Mouse (Mus musculus) CH12.LX (cell line): ENCODE results near the gene Trim80. TPM values are rescaled to one million over a fixed set of nuclear protein-coding genes. Genes with fewer than 3 reads are reported as not detected.

Experiments used
- DNase-seq: peaks from one replicate; pipeline ENCODE4 v3.0.0-alpha.2; 2013; ENCODE audit errors: extremely low read depth
- H3K27ac ChIP-seq: 2 replicates; pipeline ENCODE4 v1.5.1; 2012; ENCODE audit warnings: low read depth, mild to moderate bottlenecking, control low read depth, moderate library complexity; ENCODE audit not compliant: insufficient read depth
- H3K27me3 ChIP-seq: replicated peaks from 2 replicates; pipeline ENCODE3; 2012; ENCODE audit warnings: inconsistent platforms
- H3K36me3 ChIP-seq, 2 experiments: replicated peaks in 1 of 2; 2 replicates each; pipeline versions ENCODE3 to v1.6.1; 2012; ENCODE audit warnings: inconsistent platforms in 1 of 2, low read length in 1 of 2, mild to moderate bottlenecking in 1 of 2, mixed read lengths in 1 of 2, moderate library complexity in 1 of 2; ENCODE audit not compliant: control insufficient read depth in 1 of 2, insufficient read depth in 1 of 2
- H3K4me1 ChIP-seq, 2 experiments: 2 replicates each; pipeline ENCODE4 v1.6.1; 2012; ENCODE audit warnings: inconsistent platforms in 1 of 2, moderate library complexity in 1 of 2; ENCODE audit not compliant: insufficient read depth in 2 of 2, control insufficient read depth in 1 of 2
- H3K4me2 ChIP-seq: 2 replicates; pipeline ENCODE4 v1.6.1; 2012; ENCODE audit warnings: low read depth, mild to moderate bottlenecking, control low read depth; ENCODE audit not compliant: poor library complexity, insufficient read depth, severe bottlenecking
- H3K4me3 ChIP-seq, 3 experiments: fragments of 150-350 bp in 1 of 3; sonication (generic) in 1 of 3; replicated peaks in 1 of 3; 2 replicates each; pipeline versions ENCODE3 to v1.5.1; 2011 to 2012; ENCODE audit warnings: low read depth in 2 of 3, low read length in 2 of 3, mild to moderate bottlenecking in 2 of 3, moderate library complexity in 2 of 3, control low read depth in 1 of 3, improper control_type of control experiment in 1 of 3, inconsistent platforms in 1 of 3, mixed read lengths in 1 of 3; ENCODE audit not compliant: poor library complexity in 1 of 3
- H3K79me2 ChIP-seq: replicated peaks from 2 replicates; pipeline ENCODE4 v1.6.1; 2012; ENCODE audit warnings: mild to moderate bottlenecking, moderate library complexity; ENCODE audit not compliant: control insufficient read depth, poor library complexity, insufficient read depth, severe bottlenecking; ENCODE audit errors: extremely low read depth
- H3K9ac ChIP-seq: 2 replicates; pipeline ENCODE4 v1.6.1; 2012; ENCODE audit warnings: low read depth, mild to moderate bottlenecking, control low read depth, moderate library complexity; ENCODE audit not compliant: insufficient read depth
- H3K9me3 ChIP-seq: replicated peaks from 2 replicates; pipeline ENCODE3; 2012; ENCODE audit warnings: low read length, inconsistent platforms, mixed read lengths
- CHD1 ChIP-seq: IDR thresholded peaks from 2 replicates; pipeline ENCODE4 v1.6.1; 2012; ENCODE audit warnings: low read depth, low read length, improper control_type of control experiment, inconsistent platforms
- CTCF ChIP-seq, 2 experiments: IDR thresholded peaks in 1 of 2; conservative IDR thresholded peaks in 1 of 2; 2 replicates each; pipeline ENCODE4 v1.5.1; 2011 to 2012; ENCODE audit warnings: low read depth in 2 of 2, low read length in 2 of 2, improper control_type of control experiment in 1 of 2, inconsistent platforms in 1 of 2, mild to moderate bottlenecking in 1 of 2, moderate library complexity in 1 of 2
- E2F4 ChIP-seq: IDR thresholded peaks from 2 replicates; pipeline ENCODE4 v1.6.1; 2011; ENCODE audit warnings: low read depth, low read length, improper control_type of control experiment; ENCODE audit not compliant: insufficient replicate concordance
- ELF1 ChIP-seq: IDR thresholded peaks from 2 replicates; pipeline ENCODE4 v1.6.1; 2014; ENCODE audit warnings: low read depth, mild to moderate bottlenecking, inconsistent platforms, low read length, improper control_type of control experiment
- EP300 ChIP-seq: IDR thresholded peaks from 2 replicates; pipeline ENCODE4 v1.6.1; 2011; ENCODE audit warnings: low read length, improper control_type of control experiment
- GABPA ChIP-seq: IDR thresholded peaks from 2 replicates; pipeline ENCODE4 v1.6.1; 2012; ENCODE audit warnings: low read depth, low read length, improper control_type of control experiment, inconsistent platforms; ENCODE audit not compliant: insufficient replicate concordance
- HCFC1 ChIP-seq: IDR thresholded peaks from 2 replicates; pipeline ENCODE4 v1.6.1; 2012; ENCODE audit warnings: low read depth, mild to moderate bottlenecking, inconsistent platforms, low read length, improper control_type of control experiment
- IRF4 ChIP-seq: IDR thresholded peaks from 2 replicates; pipeline ENCODE4 v1.6.1; 2014; ENCODE audit warnings: low read depth, mild to moderate bottlenecking, inconsistent platforms, low read length, improper control_type of control experiment
- KAT2A ChIP-seq: IDR thresholded peaks from 2 replicates; pipeline ENCODE4 v1.6.1; 2012; ENCODE audit warnings: low read length, improper control_type of control experiment, inconsistent platforms; ENCODE audit not compliant: insufficient replicate concordance
- MAZ ChIP-seq: IDR thresholded peaks from 2 replicates; pipeline ENCODE4 v1.6.1; 2012; ENCODE audit warnings: low read depth, mild to moderate bottlenecking, inconsistent platforms, low read length, improper control_type of control experiment, moderate library complexity
- MXI1 ChIP-seq: IDR thresholded peaks from 2 replicates; pipeline ENCODE4 v1.6.1; 2011; ENCODE audit warnings: mild to moderate bottlenecking, low read depth, low read length, improper control_type of control experiment
- MYC ChIP-seq: IDR thresholded peaks from 2 replicates; pipeline ENCODE4 v1.6.1; 2011; ENCODE audit warnings: low read depth, mild to moderate bottlenecking, improper control_type of control experiment, low read length
- NRF1 ChIP-seq: IDR thresholded peaks from 2 replicates; pipeline ENCODE4 v1.6.1; 2014; ENCODE audit warnings: low read depth, mild to moderate bottlenecking, inconsistent platforms, low read length, improper control_type of control experiment, moderate library complexity
- POLR2AphosphoS2 ChIP-seq: IDR thresholded peaks from 2 replicates; pipeline ENCODE4 v1.6.1; 2011; ENCODE audit warnings: low read depth, low read length, improper control_type of control experiment
- RAD21 ChIP-seq: IDR thresholded peaks from 2 replicates; pipeline ENCODE4 v1.6.1; 2011; ENCODE audit warnings: low read depth, mild to moderate bottlenecking, low read length, improper control_type of control experiment, moderate library complexity
- RCOR1 ChIP-seq: conservative IDR thresholded peaks from 2 replicates; pipeline ENCODE4 v1.6.1; 2012; ENCODE audit warnings: low read depth, mild to moderate bottlenecking, inconsistent platforms, low read length, improper control_type of control experiment
- SIN3A ChIP-seq: IDR thresholded peaks from 2 replicates; pipeline ENCODE4 v1.6.1; 2012; ENCODE audit warnings: low read length, improper control_type of control experiment, inconsistent platforms
- SMC3 ChIP-seq: IDR thresholded peaks from 2 replicates; pipeline ENCODE4 v1.6.1; 2011; ENCODE audit warnings: low read depth, low read length, improper control_type of control experiment
- TBP ChIP-seq: conservative IDR thresholded peaks from 2 replicates; pipeline ENCODE4 v1.6.1; 2011; ENCODE audit warnings: low read depth, low read length, improper control_type of control experiment
- UBTF ChIP-seq: IDR thresholded peaks from 2 replicates; pipeline ENCODE4 v1.6.1; 2012; ENCODE audit warnings: low read depth, mild to moderate bottlenecking, inconsistent platforms, low read length, improper control_type of control experiment, moderate library complexity
- ZC3H11A ChIP-seq: IDR thresholded peaks from 2 replicates; pipeline ENCODE4 v1.6.1; 2012; ENCODE audit warnings: low read depth, mild to moderate bottlenecking, inconsistent platforms, low read length, improper control_type of control experiment
- ZKSCAN1 ChIP-seq: IDR thresholded peaks from 2 replicates; pipeline ENCODE4 v1.6.1; 2012; ENCODE audit warnings: low read depth, inconsistent platforms, low read length, improper control_type of control experiment, borderline replicate concordance
- ZMIZ1 ChIP-seq: IDR thresholded peaks from 2 replicates; pipeline ENCODE4 v1.6.1; 2012; ENCODE audit warnings: low read depth, mild to moderate bottlenecking, inconsistent platforms, low read length, improper control_type of control experiment
- dilution Hi-C: fragments of 300-500 bp; cut with MboI; formaldehyde crosslinking; loops from 2 replicates; pipeline ENCODE4 v1.14.3; 2020; ENCODE audit warnings: low sequenced_read_pairs; ENCODE audit not compliant: extremely low pct_unique_long_range_greater_than_20kb, extremely low pct_ligation_motif_present
- in situ Hi-C: fragments of 300-500 bp; cut with MboI; formaldehyde crosslinking; loops from 3 replicates; pipeline ENCODE4 v1.14.3; 2019; ENCODE audit warnings: low sequenced_read_pairs, low pct_ligation_motif_present, low pct_unique_long_range_greater_than_20kb, mixed read lengths
- polyA plus RNA-seq: library from polyadenylated mRNA; unstranded; fragments of >175 nt; gene quantifications from 2 replicates; pipeline ENCODE4 v1.2.1, GENCODE M21; 2012; ENCODE audit warnings: low read depth; ENCODE audit not compliant: insufficient read length
- total RNA-seq, 2 experiments: library from RNA; depleted of rRNA; stranded (reverse); fragments of 300-350 nt in 1 of 2; fragments of >200 nt in 1 of 2; gene quantifications; 2 replicates each; pipeline ENCODE4 v1.2.3; 2012 to 2014

Trim80 gene
- total and polyA plus RNA-seq, 3 experiments = not detected

- H3K36me3 ChIP-seq = peaks cover 28 to 69% of the 10 kb centered on the region in 2 experiments
- no peaks in the 10 kb centered on the region for H3K27me3 ChIP-seq
- dilution Hi-C loops = no loop called here
Measured at GRCm38 (mm10) chr11:115481553-115482259, 41.4 kb downstream of the Trim80 start.

GRCm38 (mm10) chr11:115483278-115483677 is 42.9 kb downstream of the Trim80 start:
- no peak overlapping the region for H3K9ac ChIP-seq
- in situ Hi-C loops = no loop called here
- H3K4me2 ChIP-seq = no peak overlapping the region
- no peaks in the 10 kb centered on the region for H3K27me3 ChIP-seq
- no peak overlapping the region for H3K27ac ChIP-seq
- peaks cover 2 to 12% of the 10 kb centered on the region in 2 experiments; a peak in 3 of 4 replicates for H3K4me1 ChIP-seq
- no peak overlapping the region for H3K4me3 ChIP-seq
- H3K9me3 ChIP-seq = no peaks in the 10 kb centered on the region
- no peak for DNase-seq
- peaks cover 29 to 80% of the 10 kb centered on the region in 2 experiments for H3K36me3 ChIP-seq
- dilution Hi-C loops = no loop called here
- peaks cover 20% of the 10 kb centered on the region for H3K79me2 ChIP-seq
- TF ChIP-seq RCOR1 (no peak), MXI1 (no peak), SIN3A (no peak), UBTF (no peak), NRF1 (no peak), ELF1 (no peak), IRF4 (no peak), KAT2A (no peak), CHD1 (no peak), ZMIZ1 (no peak), E2F4 (no peak), HCFC1 (no peak), RAD21 (no peak), POLR2AphosphoS2 (no peak), ZKSCAN1 (no peak)

More at GRCm38 (mm10) chr11:115481553-115482259, 41.4 kb downstream of the Trim80 start:
- TF ChIP-seq MAZ (no peak), MYC (no peak), POLR2AphosphoS2 (no peak), CTCF (conservative IDR thresholded peaks at IDR 0.05 in 1 of 2, IDR thresholded peaks at IDR 0.05 in 1 of 2; ENCODE audit: low read depth in 2 of 2, low read length in 2 of 2) (no peak), SIN3A (no peak), SMC3 (no peak), EP300 (no peak), GABPA (no peak), RCOR1 (no peak), KAT2A (no peak), E2F4 (no peak), TBP (no peak), HCFC1 (no peak), NRF1 (no peak), ZC3H11A (no peak)
- Histone ChIP-seq H3K4me2 (no peak overlapping the region), H3K79me2 (peaks cover 23% of the 10 kb centered on the region), H3K4me3 (no peak overlapping the region), H3K27ac (no peak overlapping the region), H3K4me1 (peaks cover 2 to 16% of the 10 kb centered on the region in 2 experiments; a peak in 3 of 4 replicates), H3K9me3 (no peaks in the 10 kb centered on the region), H3K9ac (no peak overlapping the region)
- in situ Hi-C loops = no loop called here
- no peak for DNase-seq
